Mouse (Mus musculus): ENCODE results near the gene Shisal2a. TPM values are rescaled to one million over a fixed set of nuclear protein-coding genes. Genes with fewer than 3 reads are reported as not detected.

Gene Shisal2a
- total and polyA plus RNA-seq, 3 experiments, result not detected

GRCm38 (mm10) chr4:108347111-108347510, 36.0 kb downstream of the Shisal2a start:
- TF ChIP-seq TBP (conservative IDR thresholded peaks at IDR 0.05; ENCODE audit: low read depth, low read length), result no peak
- TF ChIP-seq ETS1 (conservative IDR thresholded peaks at IDR 0.05; ENCODE audit: low read depth, low read length), result peak; percentile 73
- TF ChIP-seq CHD1 (IDR thresholded peaks at IDR 0.05; ENCODE audit: low read depth, low read length), result no peak
- peak; percentile 87 for TF ChIP-seq ZNF384 (IDR thresholded peaks at IDR 0.05; ENCODE audit: low read depth, low read length)
- Histone ChIP-seq H3K27me3 (replicated peaks) (no peaks in the 10 kb centered on the region), H3K4me3 (replicated peaks in 1 of 3; ENCODE audit: low read depth in 2 of 3, low read length in 2 of 3, poor library complexity in 1 of 3) (no peak overlapping the region), H3K9me3 (replicated peaks; ENCODE audit: low read length) (no peaks in the 10 kb centered on the region), H3K4me1 (ENCODE audit: control insufficient read depth in 1 of 2, insufficient read depth in 2 of 2) (peaks cover 8 to 46% of the 10 kb centered on the region in 2 experiments), H3K4me2 (ENCODE audit: insufficient read depth, low read depth, poor library complexity, severe bottlenecking) (peak overlapping the region; percentile 45; the same call in 1 of the 2 replicates), H3K79me2 (replicated peaks; ENCODE audit: control insufficient read depth, extremely low read depth, insufficient read depth, poor library complexity, severe bottlenecking) (no peaks in the 10 kb centered on the region), H3K27ac (ENCODE audit: insufficient read depth, low read depth) (no peak overlapping the region), H3K36me3 (replicated peaks in 1 of 2; ENCODE audit: control insufficient read depth in 1 of 2, insufficient read depth in 1 of 2, low read length in 1 of 2) (peaks cover 0 to 2% of the 10 kb centered on the region in 2 experiments), H3K9ac (ENCODE audit: insufficient read depth, low read depth) (no peak overlapping the region)
- in situ Hi-C loops (cut with MboI; ENCODE audit: low pct_ligation_motif_present, low pct_unique_long_range_greater_than_20kb, low sequenced_read_pairs) (loop anchor here (25.0 kb wide), 1 partner anchor 215 kb away; no protein-coding TSS in a partner anchor), dilution Hi-C loops (cut with MboI; ENCODE audit: extremely low pct_ligation_motif_present, extremely low pct_unique_long_range_greater_than_20kb, low sequenced_read_pairs) (no loop called here)
- peak; percentile 54 for DNase-seq (ENCODE audit: extremely low read depth)

GRCm38 (mm10) chr4:108345826-108346225, 37.3 kb downstream of the Shisal2a start:
- no peaks in the 10 kb centered on the region for H3K9me3 ChIP-seq (replicated peaks; ENCODE audit: low read length)
- H3K27me3 ChIP-seq (replicated peaks), result no peaks in the 10 kb centered on the region
- H3K9ac ChIP-seq (ENCODE audit: insufficient read depth, low read depth), result no peak overlapping the region
- H3K4me3 ChIP-seq (replicated peaks in 1 of 3; ENCODE audit: low read depth in 2 of 3, low read length in 2 of 3, poor library complexity in 1 of 3), result no peak overlapping the region
- TF ChIP-seq ZNF384 (IDR thresholded peaks at IDR 0.05; ENCODE audit: low read depth, low read length) (no peak), ZC3H11A (IDR thresholded peaks at IDR 0.05; ENCODE audit: low read depth, low read length) (no peak), KAT2A (IDR thresholded peaks at IDR 0.05; ENCODE audit: insufficient replicate concordance, low read length) (no peak), RCOR1 (conservative IDR thresholded peaks at IDR 0.05; ENCODE audit: low read depth, low read length) (no peak), ZKSCAN1 (IDR thresholded peaks at IDR 0.05; ENCODE audit: borderline replicate concordance, low read depth, low read length) (no peak), CTCF (conservative IDR thresholded peaks at IDR 0.05 in 1 of 2, IDR thresholded peaks at IDR 0.05 in 1 of 2; ENCODE audit: low read depth in 2 of 2, low read length in 2 of 2) (no peak), CHD1 (IDR thresholded peaks at IDR 0.05; ENCODE audit: low read depth, low read length) (no peak), MAX (IDR thresholded peaks at IDR 0.05; ENCODE audit: low read length) (no peak), RAD21 (IDR thresholded peaks at IDR 0.05; ENCODE audit: low read depth, low read length) (no peak), IRF4 (IDR thresholded peaks at IDR 0.05; ENCODE audit: low read depth, low read length) (no peak)
- H3K4me2 ChIP-seq (ENCODE audit: insufficient read depth, low read depth, poor library complexity, severe bottlenecking), result no peak overlapping the region
- H3K4me1 ChIP-seq (ENCODE audit: control insufficient read depth in 1 of 2, insufficient read depth in 2 of 2), result peaks cover 8 to 39% of the 10 kb centered on the region in 2 experiments
- in situ Hi-C loops (cut with MboI; ENCODE audit: low pct_ligation_motif_present, low pct_unique_long_range_greater_than_20kb, low sequenced_read_pairs), result loop anchor here (25.0 kb wide), 1 partner anchor 216 kb away; no protein-coding TSS in a partner anchor
- H3K27ac ChIP-seq (ENCODE audit: insufficient read depth, low read depth), result no peak overlapping the region
- no peaks in the 10 kb centered on the region for H3K79me2 ChIP-seq (replicated peaks; ENCODE audit: control insufficient read depth, extremely low read depth, insufficient read depth, poor library complexity, severe bottlenecking)
- no peak for DNase-seq (ENCODE audit: extremely low read depth)
- H3K36me3 ChIP-seq (replicated peaks in 1 of 2; ENCODE audit: control insufficient read depth in 1 of 2, insufficient read depth in 1 of 2, low read length in 1 of 2), result peaks cover 0 to 9% of the 10 kb centered on the region in 2 experiments
- dilution Hi-C loops (cut with MboI; ENCODE audit: extremely low pct_ligation_motif_present, extremely low pct_unique_long_range_greater_than_20kb, low sequenced_read_pairs), result no loop called here

- Histone ChIP-seq H3K36me3 (replicated peaks in 1 of 2; ENCODE audit: control insufficient read depth in 1 of 2, insufficient read depth in 1 of 2, low read length in 1 of 2) (peaks cover 3 to 20% of the 10 kb centered on the region in 2 experiments), H3K9ac (ENCODE audit: insufficient read depth, low read depth) (no peak overlapping the region), H3K79me2 (replicated peaks; ENCODE audit: control insufficient read depth, extremely low read depth, insufficient read depth, poor library complexity, severe bottlenecking) (no peaks in the 10 kb centered on the region), H3K27ac (ENCODE audit: insufficient read depth, low read depth) (no peak overlapping the region), H3K4me2 (ENCODE audit: insufficient read depth, low read depth, poor library complexity, severe bottlenecking) (no peak overlapping the region), H3K27me3 (replicated peaks) (no peaks in the 10 kb centered on the region), H3K4me1 (ENCODE audit: control insufficient read depth in 1 of 2, insufficient read depth in 2 of 2) (peaks cover 6 to 28% of the 10 kb centered on the region in 2 experiments), H3K9me3 (replicated peaks; ENCODE audit: low read length) (no peaks in the 10 kb centered on the region), H3K4me3 (replicated peaks in 1 of 3; ENCODE audit: low read depth in 2 of 3, low read length in 2 of 3, poor library complexity in 1 of 3) (no peak overlapping the region)
- in situ Hi-C loops (cut with MboI; ENCODE audit: low pct_ligation_motif_present, low pct_unique_long_range_greater_than_20kb, low sequenced_read_pairs) (loop anchor here (25.0 kb wide), 1 partner anchor 218 kb away; no protein-coding TSS in a partner anchor), dilution Hi-C loops (cut with MboI; ENCODE audit: extremely low pct_ligation_motif_present, extremely low pct_unique_long_range_greater_than_20kb, low sequenced_read_pairs) (no loop called here)
- TF ChIP-seq USF2 (conservative IDR thresholded peaks at IDR 0.05; ENCODE audit: low read depth, low read length) (no peak), POLR2A (IDR thresholded peaks at IDR 0.05; ENCODE audit: low read depth, low read length) (no peak), MEF2A (IDR thresholded peaks at IDR 0.05; ENCODE audit: borderline replicate concordance, low read depth, low read length) (no peak), TBP (conservative IDR thresholded peaks at IDR 0.05; ENCODE audit: low read depth, low read length) (no peak), HCFC1 (IDR thresholded peaks at IDR 0.05; ENCODE audit: low read depth, low read length) (no peak), ZMIZ1 (IDR thresholded peaks at IDR 0.05; ENCODE audit: low read depth, low read length) (no peak), NELFE (IDR thresholded peaks at IDR 0.05; ENCODE audit: low read depth, low read length) (no peak), KAT2A (IDR thresholded peaks at IDR 0.05; ENCODE audit: insufficient replicate concordance, low read length) (no peak), TCF12 (IDR thresholded peaks at IDR 0.05; ENCODE audit: low read depth, low read length) (no peak), ZNF384 (IDR thresholded peaks at IDR 0.05; ENCODE audit: low read depth, low read length) (no peak), EP300 (IDR thresholded peaks at IDR 0.05; ENCODE audit: low read length) (no peak), SMC3 (IDR thresholded peaks at IDR 0.05; ENCODE audit: low read depth, low read length) (no peak), CTCF (conservative IDR thresholded peaks at IDR 0.05 in 1 of 2, IDR thresholded peaks at IDR 0.05 in 1 of 2; ENCODE audit: low read depth in 2 of 2, low read length in 2 of 2) (no peak), E2F4 (IDR thresholded peaks at IDR 0.05; ENCODE audit: insufficient replicate concordance, low read depth, low read length) (no peak), RCOR1 (conservative IDR thresholded peaks at IDR 0.05; ENCODE audit: low read depth, low read length) (no peak), ETS1 (conservative IDR thresholded peaks at IDR 0.05; ENCODE audit: low read depth, low read length) (no peak)
- DNase-seq (ENCODE audit: extremely low read depth), result no peak
These were observed 38.5 kb downstream of the Shisal2a start for GRCm38 (mm10) chr4:108344631-108345083.

Measured in CH12.LX (cell line).